Mouse (Mus musculus) activated CD4-positive, CD25-positive, alpha-beta regulatory T cell, adult 9 weeks (primary cell): Measurements from ENCODE around the gene Ftl1-ps1. TPM values are rescaled to one million over a fixed set of nuclear protein-coding genes. Genes with fewer than 3 reads are reported as not detected.

Experiments
- polyA plus RNA-seq: library from polyadenylated mRNA; unstranded; fragments of 100-300 nt; shearing (Covaris generic); gene quantifications from one replicate; pipeline ENCODE4 v1.2.1, GENCODE M21; 2017

The Ftl1-ps1 gene
- 48.5 TPM for polyA plus RNA-seq

DNA sequence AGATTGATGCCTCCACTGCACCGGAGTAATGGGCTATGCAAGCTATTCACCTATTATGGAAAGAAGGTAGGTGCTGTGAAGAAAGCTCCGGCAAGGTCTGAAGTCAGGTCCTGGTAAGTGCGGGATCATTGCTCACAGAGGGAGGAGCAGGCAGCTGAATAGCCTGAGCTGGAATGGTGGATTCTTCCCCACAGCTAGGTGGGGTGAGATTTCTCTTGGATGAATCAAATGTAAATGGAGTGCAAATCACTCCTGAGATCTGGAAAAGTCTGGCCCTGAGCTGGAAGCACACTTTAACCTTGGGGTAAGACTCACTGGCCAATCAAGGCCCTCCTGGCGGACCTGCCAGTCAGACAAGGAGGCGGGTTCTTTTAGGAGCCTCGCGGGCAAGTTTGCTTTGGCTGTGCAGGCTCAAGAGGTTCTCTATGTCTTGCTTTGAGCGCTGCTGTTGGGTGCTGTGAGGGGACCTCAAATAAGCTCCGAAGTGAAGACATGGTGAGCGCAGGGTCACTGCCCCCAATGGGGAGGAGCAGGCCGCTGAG is at the start of gene Ftl1-ps1:
Ftl1-ps1 (plus strand) TSS at position 397 of the 542 bp plus-strand sequence.

DNA sequence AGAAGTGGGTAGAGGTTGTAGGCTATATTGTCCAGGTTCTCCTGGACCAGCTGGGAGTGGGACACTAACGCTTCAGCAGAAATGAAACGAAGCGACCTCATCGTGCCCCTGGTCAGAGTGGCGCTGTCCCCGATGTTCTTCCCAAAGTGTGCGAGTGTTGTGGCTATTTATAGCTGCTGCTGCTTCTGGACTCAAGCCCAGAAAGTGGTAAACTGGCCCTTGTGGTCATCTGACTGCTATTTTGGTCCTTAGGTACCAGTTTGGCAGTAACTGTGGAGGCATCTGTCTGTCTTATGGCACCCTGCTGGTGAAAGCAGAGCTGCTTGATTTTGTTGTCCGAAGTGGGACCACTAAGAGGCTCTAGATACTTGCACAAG is 35.6 kb upstream of the Ftl1-ps1 start, which contains the start of gene Lrrc14b:
Lrrc14b (minus strand) TSS at position 147 of the 377 bp plus-strand sequence.

DNA sequence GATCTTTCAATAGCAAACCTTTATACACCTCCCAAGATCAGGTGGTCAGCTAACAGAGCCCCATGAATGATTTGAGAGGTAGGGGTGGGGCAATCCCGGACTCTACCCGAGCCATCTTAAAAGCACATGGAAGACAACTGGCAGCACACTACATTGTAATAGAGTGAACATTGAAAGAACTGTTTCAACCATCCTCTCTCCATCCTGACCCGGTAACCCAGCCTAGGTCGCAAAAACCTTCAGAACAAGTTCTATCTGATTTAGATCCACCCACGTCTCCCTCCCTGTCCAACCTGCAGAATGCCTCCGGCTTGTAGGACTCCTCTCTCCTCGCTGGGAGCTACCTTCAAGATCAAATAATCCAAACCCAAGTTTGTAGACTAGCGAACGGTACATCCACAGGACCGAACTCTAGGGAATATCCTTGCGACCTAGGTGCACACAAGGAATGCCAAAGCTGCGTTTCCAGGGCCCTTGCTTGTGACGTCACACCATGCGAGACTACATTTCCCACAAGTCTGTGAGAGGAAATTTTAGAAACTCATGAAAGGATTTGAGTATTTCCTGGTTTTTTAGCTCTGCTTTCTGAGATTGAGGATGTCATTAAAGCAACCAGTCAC is 9.0 kb upstream of the Ftl1-ps1 start, which contains the start of gene Zfp72:
Zfp72 (minus strand) TSS at position 466 of the 620 bp plus-strand sequence.

Other genes starting within 250 kb of the Ftl1-ps1 start
- 114 TPM for gene Exoc3, start 191.0 kb upstream of the Ftl1-ps1 start, polyA plus RNA-seq
- gene Ahrr, start 107.4 kb upstream of the Ftl1-ps1 start, polyA plus RNA-seq: 0.07 TPM
- 201 TPM for gene Pdcd6, start 82.1 kb upstream of the Ftl1-ps1 start, polyA plus RNA-seq
- gene Sdha, start 49.4 kb upstream of the Ftl1-ps1 start, polyA plus RNA-seq: 338 TPM
- 38.2 TPM for gene Ccdc127, start 49.4 kb upstream of the Ftl1-ps1 start, polyA plus RNA-seq
- not detected for gene Lrrc14b, start 35.7 kb upstream of the Ftl1-ps1 start, polyA plus RNA-seq
- gene Zfp72, start 8.9 kb upstream of the Ftl1-ps1 start, polyA plus RNA-seq: 1.9 TPM
- 21.2 TPM for gene Zfp825, start 94.3 kb downstream of the Ftl1-ps1 start, polyA plus RNA-seq
- gene Erap1, start 239.9 kb downstream of the Ftl1-ps1 start, polyA plus RNA-seq: 163 TPM